Mouse (Mus musculus) cerebellum, postnatal 4 days (tissue): ENCODE measurements around the gene Med17.

Experiments used
- DNase-seq, 2 experiments: peaks; one replicate each; pipeline ENCODE4 v3.0.0; 2022; ENCODE audit warnings: low spot score in 2 of 2, mixed read lengths in 1 of 2

Med17 gene

DNA sequence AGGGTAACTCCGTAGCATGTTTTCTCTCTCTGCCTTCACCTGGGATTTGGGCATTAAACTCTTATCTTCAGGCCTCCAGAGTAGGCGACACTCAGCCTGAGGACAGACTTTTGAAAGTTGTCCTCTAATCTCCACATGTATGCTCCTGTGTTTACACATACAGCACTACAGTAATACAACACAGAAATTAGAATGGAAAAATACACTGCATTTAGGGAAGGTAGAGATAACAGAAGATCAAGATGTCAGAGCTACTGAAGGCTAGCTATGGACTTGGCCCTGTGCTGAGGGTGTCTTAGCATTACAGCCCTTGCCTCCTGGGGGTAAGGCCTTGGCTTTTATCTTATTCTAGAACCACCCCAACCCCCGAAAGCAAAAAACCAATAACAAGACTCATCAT, 8.7 kb upstream of the Med17 start:
- no peak for DNase-seq

DNA sequence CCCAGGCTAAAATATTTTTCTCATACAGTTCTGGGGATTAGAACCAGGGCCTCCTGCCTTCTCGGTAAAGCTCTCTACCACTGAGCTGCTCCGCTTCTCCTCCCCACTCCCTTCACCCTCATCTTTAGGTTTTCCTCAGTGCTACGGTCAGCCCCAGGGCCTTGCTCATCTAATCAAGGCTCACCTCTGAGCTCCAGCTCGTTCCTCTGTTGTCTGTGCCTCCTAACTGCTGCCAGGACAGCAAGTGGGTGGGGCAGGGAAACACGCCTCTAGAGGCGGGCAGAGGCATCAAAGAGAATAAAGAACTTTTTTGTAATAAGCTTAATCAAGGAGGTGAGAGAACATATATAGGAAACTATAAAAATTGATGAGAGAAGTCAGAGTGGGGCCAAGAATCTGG, 8.1 kb upstream of the Med17 start:
- DNase-seq: no peak

DNA sequence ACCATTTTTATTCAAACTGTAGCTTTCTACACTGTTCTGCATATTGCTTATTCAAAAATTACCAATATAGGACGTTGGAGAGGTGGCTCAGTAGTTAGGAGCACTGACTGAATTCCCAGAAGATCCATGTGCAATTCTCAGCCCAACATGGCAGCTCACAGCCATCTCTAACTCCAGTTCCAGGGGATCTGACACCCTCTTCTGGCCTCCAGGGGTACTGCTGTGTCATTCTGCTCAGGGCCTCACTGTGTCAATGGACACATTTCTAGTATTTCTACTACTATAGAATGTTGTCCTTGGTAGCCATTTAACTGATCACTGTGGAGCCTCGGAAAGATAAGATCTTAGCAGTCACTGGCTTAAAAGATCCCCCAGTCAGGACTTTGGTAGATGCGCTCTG, 5.7 kb upstream of the Med17 start:
- no peak for DNase-seq

DNA sequence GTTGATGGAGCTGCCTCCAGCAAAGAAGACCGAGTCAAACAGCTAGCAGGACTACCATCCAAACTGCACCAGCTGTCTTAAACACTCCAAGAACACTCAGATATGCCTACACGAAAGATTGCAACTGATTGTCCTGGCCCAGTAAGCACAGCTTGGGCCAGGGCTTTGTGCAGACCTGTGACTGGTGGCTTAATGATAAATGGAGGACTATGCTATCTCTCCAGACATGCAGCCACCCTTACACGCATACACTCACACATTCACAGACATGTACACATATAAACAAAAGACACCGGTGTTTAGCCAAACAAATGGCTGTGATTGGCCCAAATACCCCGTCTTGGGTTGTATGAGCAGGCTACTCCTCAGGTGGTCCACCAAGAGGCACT, 754 bp upstream of the Med17 start:
- no peak for DNase-seq

DNA sequence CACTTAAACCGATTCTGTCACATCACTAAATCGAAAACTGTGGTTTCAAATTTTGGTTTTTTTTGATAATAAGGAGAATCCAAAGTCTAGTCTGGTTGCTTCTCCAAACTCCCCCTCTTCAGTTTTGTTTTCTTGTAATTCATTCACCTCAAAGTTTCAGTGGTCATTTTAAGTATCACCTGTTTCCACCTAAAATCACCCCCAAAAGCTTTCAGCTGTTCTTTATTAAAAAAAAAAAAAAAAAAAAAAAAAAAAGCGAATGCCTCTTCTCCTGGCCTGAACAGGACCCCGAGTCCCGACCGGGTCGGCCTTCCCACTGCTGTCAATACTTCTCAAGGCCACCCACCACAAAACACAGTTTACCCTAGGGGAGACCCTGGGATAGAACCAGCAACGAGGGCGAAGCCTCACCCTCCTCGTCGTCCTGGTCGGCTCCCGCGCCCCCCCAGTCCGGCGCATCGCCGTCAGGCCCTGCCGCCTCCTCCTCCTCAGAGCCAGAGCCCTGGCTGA, 537 bp downstream of the Med17 start:
- no peak for DNase-seq

DNA sequence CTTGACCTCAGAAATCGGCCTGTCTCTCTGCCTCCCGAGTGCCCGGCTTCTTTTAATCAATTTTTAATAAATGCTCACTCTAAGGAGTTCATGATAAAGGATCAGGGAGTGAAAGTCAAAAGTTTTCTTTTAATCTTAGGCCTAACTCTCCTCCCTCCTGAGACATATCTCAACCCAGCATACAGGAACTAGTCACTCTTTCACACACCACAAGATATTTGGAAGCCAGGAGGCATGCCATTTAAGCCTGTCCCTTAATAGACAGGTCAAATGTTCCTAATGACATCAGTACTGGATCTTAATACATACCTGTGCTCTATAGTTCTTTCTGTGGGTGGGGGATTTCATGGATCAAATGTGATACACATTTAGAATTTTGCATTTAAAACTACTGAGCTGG, 1.4 kb downstream of the Med17 start:
- DNase-seq: no peak

DNA sequence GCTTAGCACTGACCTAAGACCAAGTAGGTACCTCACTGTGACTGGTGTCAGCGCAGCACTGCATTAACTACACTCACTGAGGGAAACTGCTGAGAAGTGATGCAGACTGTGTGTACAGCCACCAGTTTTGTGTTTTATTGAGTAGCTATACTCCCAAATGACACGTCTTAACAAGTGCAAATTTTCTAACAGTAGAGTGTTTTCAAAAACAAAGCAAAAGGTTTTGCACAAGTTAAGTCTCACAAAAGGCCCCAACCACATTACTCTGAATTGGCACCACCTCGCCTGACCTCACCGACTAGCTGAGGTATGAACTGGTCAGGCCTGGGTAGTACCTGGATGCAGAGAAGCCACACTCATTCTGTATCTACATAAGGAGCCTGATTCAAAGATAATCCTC, 2.9 kb downstream of the Med17 start:
- DNase-seq: no peak

DNA sequence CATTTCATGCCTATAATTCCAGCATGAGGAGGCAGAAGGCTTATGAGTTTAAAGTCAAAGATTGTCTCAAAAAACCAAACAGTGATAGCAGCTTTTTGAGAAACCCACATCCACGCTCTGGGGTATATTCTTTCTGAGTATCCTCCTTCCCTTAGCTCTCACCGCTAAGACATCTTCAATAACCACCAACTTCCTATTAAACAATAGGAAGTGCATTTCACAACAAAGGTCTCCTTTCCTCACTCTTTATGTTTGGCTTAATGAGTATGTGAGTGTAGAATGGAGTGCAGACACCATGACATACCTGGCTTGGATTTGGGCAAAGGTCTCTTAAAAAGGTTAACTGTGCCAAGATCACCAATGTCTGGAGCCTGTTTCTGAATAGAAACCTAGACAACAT, 5.8 kb downstream of the Med17 start:
- DNase-seq: no peak

DNA sequence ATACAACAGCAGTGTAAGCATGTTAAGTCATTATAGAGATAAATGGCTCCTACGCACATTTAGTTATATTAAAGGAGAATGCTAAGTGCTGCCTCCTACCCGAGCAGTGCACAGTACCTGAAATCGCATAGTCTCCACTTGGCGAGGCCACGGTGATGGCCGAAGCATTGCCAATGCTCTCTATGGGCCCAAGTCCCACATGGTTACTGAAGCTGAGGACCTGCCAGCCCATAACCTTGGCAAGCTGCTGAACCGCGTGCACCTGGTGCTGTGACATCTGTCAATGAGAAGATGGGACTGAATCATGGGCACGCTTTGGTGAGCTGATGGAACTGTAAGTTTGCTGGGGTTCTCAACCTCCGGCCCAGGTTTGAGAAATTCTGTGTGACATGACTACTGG, 16.2 kb downstream of the Med17 start:
- no peak for DNase-seq

DNA sequence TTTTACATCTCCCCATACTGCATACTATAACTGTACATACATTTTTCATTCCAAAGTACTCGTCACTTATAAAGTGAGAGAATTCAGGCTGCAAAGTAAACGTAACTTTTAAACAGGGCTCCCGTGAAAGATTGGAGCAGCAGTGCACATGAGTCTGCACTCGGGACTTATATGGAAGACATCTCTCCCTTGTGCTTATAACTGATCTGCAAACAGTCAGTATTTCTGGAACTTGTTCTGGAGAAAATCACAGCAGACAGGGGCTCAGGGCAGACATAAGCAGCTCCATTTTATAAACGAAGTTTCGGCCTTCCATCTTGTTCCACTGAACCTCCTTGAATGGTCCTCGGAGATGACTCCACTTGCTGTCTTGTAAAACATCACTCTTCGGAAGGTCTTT, 17.8 kb downstream of the Med17 start:
- no peak for DNase-seq

DNA sequence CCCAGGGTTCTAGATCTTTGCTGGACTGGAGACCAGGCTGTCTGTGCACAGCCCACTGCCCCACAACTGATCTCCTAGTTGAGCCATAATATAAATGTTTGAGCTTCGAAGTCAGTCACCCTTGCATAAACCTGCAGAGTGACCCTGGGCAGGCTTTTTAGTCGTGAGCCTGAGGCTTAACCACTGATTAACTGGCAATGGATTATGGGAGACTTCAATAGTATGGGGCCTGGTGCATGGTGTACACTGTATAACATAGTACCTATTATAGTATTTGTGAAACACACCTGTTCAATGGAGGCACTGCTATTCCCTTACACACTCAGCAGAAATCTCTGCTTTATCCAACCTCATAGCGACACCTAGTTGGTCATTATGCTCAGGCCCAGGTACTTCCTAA, 23.5 kb downstream of the Med17 start:
- no peak for DNase-seq

DNA sequence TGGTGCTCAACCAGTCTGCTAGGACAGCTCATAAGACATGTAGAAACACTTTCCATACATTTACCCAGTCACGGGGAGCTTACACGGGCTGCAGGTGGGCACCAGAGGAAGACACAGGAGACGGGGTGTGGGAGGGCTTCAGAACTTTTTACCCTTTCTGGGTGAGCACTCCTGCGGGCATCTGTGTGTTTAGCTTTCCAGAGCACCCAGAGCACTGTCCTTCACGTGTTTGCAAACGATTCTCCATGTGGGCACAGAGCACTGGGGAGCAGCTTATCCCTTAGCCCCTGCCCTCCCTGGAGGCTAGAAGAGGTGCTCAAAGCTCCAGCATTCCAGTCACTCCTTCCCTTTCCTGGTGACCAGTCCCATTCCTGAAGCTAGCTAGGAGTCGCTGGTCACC, 25.2 kb downstream of the Med17 start:
- DNase-seq: no peak

DNA sequence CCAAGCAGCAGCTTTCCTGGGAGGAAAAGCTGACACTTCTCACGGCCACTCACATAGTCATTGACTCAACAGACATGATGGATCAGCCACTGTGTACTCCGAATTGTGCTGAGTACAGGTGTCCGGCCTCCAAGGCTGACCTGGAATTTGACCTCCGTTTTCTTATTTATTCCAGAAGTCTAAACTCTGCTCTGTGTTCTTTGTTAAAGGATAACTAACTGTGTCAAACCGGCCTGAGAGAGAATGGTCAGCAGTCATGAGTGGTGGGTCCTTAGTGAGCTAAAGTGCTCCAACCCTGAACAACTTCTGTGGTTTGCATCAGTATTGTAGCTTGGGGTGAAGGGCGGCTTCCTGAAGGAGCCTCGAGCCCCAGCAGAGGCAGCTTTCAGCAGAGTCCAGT, 27.5 kb downstream of the Med17 start:
- no peak for DNase-seq

DNA sequence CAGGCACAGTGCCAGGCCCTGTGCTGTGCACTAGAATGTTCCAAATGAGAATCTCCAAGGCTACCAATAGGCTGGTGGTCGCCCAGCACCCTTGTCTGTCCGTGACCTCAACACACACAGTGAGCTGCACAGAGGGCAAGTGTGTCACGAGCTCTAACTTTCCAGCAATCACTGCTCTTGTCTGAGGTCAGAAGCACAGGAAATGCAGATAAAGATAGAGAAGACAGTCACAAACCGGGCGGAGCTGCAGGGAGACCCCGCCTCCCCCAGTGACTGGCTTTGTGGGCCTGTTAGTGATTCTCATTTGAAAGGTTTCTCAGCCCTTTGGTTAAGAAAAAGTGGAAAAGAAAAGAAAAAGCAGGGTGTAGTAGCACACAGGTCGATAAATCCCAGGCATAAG, 29.4 kb downstream of the Med17 start:
- no peak for DNase-seq

DNA sequence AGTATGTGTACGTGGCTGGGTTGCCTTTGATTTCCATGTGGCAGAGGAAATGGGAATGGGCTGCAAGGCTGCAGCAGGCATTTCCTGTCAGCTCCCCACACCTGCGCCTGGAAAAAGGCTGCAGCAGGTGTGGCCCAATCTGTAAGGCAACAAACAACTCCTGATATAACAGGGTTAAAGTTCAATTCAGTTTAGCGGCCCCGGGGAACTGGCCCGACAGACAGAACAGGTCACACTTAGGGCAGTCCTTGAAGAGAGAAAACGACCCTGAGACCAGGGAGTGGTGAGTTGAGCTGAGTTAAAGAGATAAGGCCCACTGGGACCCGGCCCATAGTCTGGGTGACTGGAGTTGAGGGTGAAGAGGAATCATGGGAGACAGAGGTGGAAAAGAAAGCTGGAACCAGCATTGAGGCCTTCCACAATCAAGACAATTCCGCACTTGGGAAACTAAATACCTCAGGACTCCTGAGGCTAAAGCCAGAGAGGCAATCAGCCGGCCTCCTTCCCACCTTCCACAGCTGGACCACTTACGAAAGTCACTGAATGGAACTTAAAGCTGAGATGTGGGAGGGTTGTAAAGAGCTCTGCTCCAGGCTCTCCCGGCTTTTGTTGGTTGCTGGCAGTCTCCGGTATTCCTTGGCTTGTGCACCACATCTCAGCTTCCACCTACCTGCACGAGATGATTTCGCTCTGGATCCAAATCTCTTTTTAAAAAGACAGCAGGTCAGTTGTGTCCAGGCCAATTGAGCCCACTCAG, 34.2 kb downstream of the Med17 start:
- no peak for DNase-seq

DNA sequence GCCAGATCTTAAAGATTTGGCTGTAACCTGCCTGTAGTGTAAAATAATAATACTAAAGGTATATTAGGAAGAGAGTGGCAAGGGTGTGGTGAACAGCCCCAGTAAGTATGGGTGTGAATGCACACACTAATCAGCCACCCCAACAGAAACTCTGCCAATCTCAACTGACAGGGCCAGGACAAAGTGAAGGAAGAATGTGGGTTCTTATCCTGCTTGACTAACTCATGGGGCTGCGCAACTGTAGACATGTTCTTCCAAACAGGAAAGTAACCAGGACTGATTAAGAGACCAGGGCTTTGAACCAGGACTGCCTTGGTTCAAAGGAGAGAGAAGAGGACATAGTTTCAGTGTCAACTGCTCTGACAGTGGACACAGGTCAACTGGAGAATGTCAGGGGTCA, 37.6 kb downstream of the Med17 start:
- DNase-seq: no peak

DNA sequence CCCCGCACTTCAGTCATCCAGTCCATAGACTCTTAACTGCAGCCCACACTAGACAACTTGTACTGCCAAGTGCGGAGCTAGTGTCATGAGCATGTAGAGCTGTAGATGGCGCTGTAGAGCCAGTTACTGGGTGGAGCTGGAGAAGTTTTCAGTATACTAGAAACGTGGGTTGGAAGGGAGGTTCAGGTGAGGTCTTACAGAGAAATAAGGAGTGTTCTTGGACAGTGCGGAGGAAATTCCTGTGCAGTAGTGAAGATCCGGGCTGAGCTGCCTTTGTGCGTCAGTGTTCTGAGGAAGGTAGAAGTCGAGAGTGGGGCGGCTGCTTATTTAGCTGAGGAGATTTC, 38.2 kb downstream of the Med17 start:
- DNase-seq: peak; percentile 42 to 47

DNA sequence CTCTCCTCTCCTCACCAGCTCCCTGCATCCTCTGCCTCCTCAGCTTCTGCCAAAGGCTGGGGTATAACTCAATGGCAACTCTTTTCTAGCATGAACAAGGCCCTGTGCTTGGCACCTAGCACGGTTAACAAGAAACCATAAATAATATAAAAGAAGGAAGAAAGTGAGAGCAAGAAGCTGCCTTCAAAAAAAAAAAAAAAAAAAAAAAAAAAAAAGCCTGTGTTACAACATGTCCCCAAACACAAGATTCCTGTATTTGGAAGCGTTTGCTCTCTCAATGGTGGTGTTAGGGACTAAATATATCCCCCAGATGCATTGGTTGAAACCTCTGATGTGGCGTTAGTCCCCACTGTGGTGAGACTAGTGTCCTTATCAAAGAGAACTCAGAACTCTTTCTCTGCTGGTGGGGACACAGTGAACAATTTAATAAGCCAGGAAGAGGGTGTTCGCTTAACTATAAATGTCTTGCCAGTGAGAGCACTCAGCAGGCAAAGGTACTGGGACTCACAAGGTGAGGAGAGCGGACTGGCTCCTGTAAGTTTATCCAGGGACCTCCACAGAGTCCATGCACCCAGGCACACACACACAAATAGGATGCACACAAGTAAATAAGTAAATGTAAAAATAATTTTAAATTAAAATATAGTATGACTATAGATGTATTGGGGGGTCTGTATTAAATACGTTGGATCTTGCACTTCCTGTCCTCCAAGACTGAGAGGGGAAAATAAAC, 38.7 kb downstream of the Med17 start:
- DNase-seq: no peak

DNA sequence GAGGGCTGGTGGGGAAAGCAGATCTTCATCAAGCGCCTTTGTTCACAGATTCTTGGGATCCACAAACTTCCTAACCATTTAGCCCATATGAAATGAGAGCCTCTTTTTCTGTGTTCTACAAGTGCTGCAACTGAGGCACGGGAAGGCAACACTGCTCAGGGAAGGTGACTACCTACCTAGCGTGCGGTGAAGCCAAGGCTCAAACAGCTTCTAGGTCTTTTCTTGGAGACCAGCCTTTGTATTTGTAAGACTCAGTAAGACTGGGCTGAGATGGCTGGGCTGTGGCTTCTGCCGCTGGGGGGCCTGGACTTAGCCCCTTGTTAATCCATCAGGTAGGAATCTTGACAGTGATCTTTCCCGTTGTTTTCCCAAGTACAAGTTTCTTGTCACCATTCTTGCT, 39.7 kb downstream of the Med17 start:
- no peak for DNase-seq

DNA sequence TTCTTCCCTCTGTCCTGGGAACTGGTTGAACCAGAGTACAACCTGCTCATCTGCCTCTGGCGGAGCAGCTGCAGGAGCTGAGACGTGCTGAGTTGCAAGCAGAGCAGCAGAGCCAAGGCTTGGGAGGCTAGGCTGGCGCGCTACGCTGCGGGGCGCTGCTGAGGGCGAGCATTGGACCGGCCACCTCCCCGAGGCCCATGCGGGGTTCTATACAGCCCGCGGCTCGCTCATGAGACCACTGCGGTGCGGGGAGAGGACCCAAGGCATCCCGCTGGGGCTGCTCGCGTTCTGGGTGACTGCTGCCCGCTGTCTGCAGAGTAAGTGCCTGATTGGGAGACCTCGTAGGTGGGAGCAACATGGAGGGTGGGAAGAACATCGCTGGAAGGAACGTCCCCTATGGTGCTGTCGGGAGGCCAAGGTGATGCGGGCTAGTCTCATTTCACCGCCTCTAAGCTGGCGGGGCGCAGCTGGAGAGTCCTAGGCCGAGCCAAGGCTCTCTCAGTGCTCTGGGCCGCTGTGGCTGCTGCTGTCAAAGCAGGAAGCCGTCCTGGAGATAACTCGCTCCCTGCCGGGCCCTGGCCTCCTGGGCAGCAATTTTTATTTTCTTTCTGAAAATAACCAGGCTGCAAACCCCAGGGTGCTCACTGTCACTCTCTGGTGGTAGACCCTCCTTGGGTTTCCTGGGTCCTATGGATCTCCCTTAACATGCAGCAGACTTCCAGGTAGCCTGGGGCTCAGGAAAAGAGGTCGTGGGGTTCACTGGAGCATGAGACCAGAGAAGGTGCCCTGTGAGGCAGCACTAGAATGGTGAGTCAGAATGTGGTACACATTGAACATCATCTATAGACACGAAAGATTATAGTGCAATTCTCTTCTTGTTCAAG, 40.4 kb downstream of the Med17 start, which contains the start of gene Vstm5:
Gene Vstm5 (plus strand): TSS at position 4 of the 884 bp plus-strand sequence.
- peak in 1 of 2 experiments; percentile 11 for DNase-seq

DNA sequence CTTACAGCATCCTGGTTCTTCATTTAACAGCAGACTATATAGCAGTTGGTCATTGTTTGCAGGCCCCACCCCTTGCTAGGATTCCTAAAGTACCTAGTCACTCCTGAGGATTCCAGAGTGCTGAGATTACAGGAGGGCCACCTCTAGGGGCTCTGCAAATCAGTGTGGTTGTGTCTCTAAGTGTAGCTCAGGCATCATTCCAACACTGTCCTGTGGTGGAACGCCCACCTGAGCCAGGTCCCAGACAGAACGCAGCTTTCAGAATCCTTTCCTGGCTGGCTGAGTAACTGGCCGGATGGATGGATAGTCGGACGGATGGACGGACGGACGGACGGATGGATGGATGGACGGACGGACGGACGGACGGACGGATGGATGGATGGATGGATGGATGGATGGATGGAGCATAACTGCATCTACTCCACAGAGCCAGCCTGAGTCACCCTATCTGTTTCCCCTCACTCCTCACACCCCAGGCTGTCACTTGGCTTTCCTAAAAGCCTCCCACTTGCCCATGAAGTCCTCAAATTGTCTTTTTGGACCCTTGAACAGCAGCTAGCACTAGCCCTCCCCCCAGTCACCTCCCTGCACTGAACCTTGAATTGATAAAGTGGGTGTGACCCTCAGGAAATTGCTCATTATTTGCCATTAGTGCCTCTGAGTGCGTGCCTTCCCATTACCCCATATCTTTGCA, 41.3 kb downstream of the Med17 start:
- DNase-seq: no peak
